Mouse (Mus musculus): ENCODE data around the gene Carmil3. TPM values are rescaled to one million over a fixed set of nuclear protein-coding genes. Genes with fewer than 3 reads are reported as not detected.

The Carmil3 gene
- total and polyA plus RNA-seq, 3 experiments: 1.9 to 6.0 (median 2.3) TPM

GRCm38 (mm10) chr14:55468301-55468741 lies 22.1 kb upstream of the Carmil3 start:
- no peaks in the 10 kb centered on the region for H3K9me3 ChIP-seq (replicated peaks; ENCODE audit: low read length)
- no peak overlapping the region for H3K4me2 ChIP-seq (ENCODE audit: insufficient read depth, low read depth, poor library complexity, severe bottlenecking)
- H3K27ac ChIP-seq (ENCODE audit: insufficient read depth, low read depth): no peak overlapping the region
- TF ChIP-seq RAD21 (IDR thresholded peaks at IDR 0.05; ENCODE audit: low read depth, low read length) (no peak), ZC3H11A (IDR thresholded peaks at IDR 0.05; ENCODE audit: low read depth, low read length) (no peak), ZKSCAN1 (IDR thresholded peaks at IDR 0.05; ENCODE audit: borderline replicate concordance, low read depth, low read length) (no peak), KAT2A (IDR thresholded peaks at IDR 0.05; ENCODE audit: insufficient replicate concordance, low read length) (no peak), POLR2A (IDR thresholded peaks at IDR 0.05; ENCODE audit: low read depth, low read length) (no peak), PAX5 (IDR thresholded peaks at IDR 0.05; ENCODE audit: low read length) (no peak), NRF1 (IDR thresholded peaks at IDR 0.05; ENCODE audit: low read depth, low read length) (no peak), BHLHE40 (IDR thresholded peaks at IDR 0.05; ENCODE audit: low read depth, low read length) (no peak), POLR2AphosphoS2 (IDR thresholded peaks at IDR 0.05; ENCODE audit: low read depth, low read length) (no peak), CTCF (conservative IDR thresholded peaks at IDR 0.05 in 1 of 2, IDR thresholded peaks at IDR 0.05 in 1 of 2; ENCODE audit: low read depth in 2 of 2, low read length in 2 of 2) (no peak), IRF4 (IDR thresholded peaks at IDR 0.05; ENCODE audit: low read depth, low read length) (no peak), MAZ (IDR thresholded peaks at IDR 0.05; ENCODE audit: low read depth, low read length) (no peak), ETS1 (conservative IDR thresholded peaks at IDR 0.05; ENCODE audit: low read depth, low read length) (no peak), ELF1 (IDR thresholded peaks at IDR 0.05; ENCODE audit: low read depth, low read length) (no peak), MAFK (IDR thresholded peaks at IDR 0.05; ENCODE audit: insufficient replicate concordance, low read length) (no peak), NELFE (IDR thresholded peaks at IDR 0.05; ENCODE audit: low read depth, low read length) (no peak), TCF12 (IDR thresholded peaks at IDR 0.05; ENCODE audit: low read depth, low read length) (no peak)
- H3K79me2 ChIP-seq (replicated peaks; ENCODE audit: control insufficient read depth, extremely low read depth, insufficient read depth, poor library complexity, severe bottlenecking): no peaks in the 10 kb centered on the region
- H3K9ac ChIP-seq (ENCODE audit: insufficient read depth, low read depth): no peak overlapping the region
- H3K4me3 ChIP-seq (replicated peaks in 1 of 3; ENCODE audit: low read depth in 2 of 3, low read length in 2 of 3, poor library complexity in 1 of 3): no peak overlapping the region
- no peak for DNase-seq (ENCODE audit: extremely low read depth)
- dilution Hi-C loops (cut with MboI; ENCODE audit: extremely low pct_ligation_motif_present, extremely low pct_unique_long_range_greater_than_20kb, low sequenced_read_pairs) (no loop called here), in situ Hi-C loops (cut with MboI; ENCODE audit: low pct_ligation_motif_present, low pct_unique_long_range_greater_than_20kb, low sequenced_read_pairs) (no loop called here)
- peaks cover 28% of the 10 kb centered on the region for H3K27me3 ChIP-seq (replicated peaks)
- H3K4me1 ChIP-seq (ENCODE audit: control insufficient read depth in 1 of 2, insufficient read depth in 2 of 2): peaks cover 0 to 13% of the 10 kb centered on the region in 2 experiments; a peak in 2 of 4 replicates
- no peaks in the 10 kb centered on the region for H3K36me3 ChIP-seq (replicated peaks in 1 of 2; ENCODE audit: control insufficient read depth in 1 of 2, insufficient read depth in 1 of 2, low read length in 1 of 2)

GRCm38 (mm10) chr14:55469041-55469440 lies 21.4 kb upstream of the Carmil3 start:
- in situ Hi-C loops (cut with MboI; ENCODE audit: low pct_ligation_motif_present, low pct_unique_long_range_greater_than_20kb, low sequenced_read_pairs) (no loop called here), dilution Hi-C loops (cut with MboI; ENCODE audit: extremely low pct_ligation_motif_present, extremely low pct_unique_long_range_greater_than_20kb, low sequenced_read_pairs) (no loop called here)
- Histone ChIP-seq H3K9me3 (replicated peaks; ENCODE audit: low read length) (no peaks in the 10 kb centered on the region), H3K27me3 (replicated peaks) (peaks cover 27% of the 10 kb centered on the region), H3K4me3 (replicated peaks in 1 of 3; ENCODE audit: low read depth in 2 of 3, low read length in 2 of 3, poor library complexity in 1 of 3) (no peak overlapping the region), H3K4me2 (ENCODE audit: insufficient read depth, low read depth, poor library complexity, severe bottlenecking) (no peak overlapping the region), H3K9ac (ENCODE audit: insufficient read depth, low read depth) (no peak overlapping the region), H3K36me3 (replicated peaks in 1 of 2; ENCODE audit: control insufficient read depth in 1 of 2, insufficient read depth in 1 of 2, low read length in 1 of 2) (no peaks in the 10 kb centered on the region), H3K27ac (ENCODE audit: insufficient read depth, low read depth) (no peak overlapping the region), H3K4me1 (ENCODE audit: control insufficient read depth in 1 of 2, insufficient read depth in 2 of 2) (peaks cover 0 to 13% of the 10 kb centered on the region in 2 experiments; a peak in 2 of 4 replicates), H3K79me2 (replicated peaks; ENCODE audit: control insufficient read depth, extremely low read depth, insufficient read depth, poor library complexity, severe bottlenecking) (no peaks in the 10 kb centered on the region)
- no peak for TF ChIP-seq TCF12 (IDR thresholded peaks at IDR 0.05; ENCODE audit: low read depth, low read length)
- TF ChIP-seq CHD2 (IDR thresholded peaks at IDR 0.05; ENCODE audit: low read length): no peak
- no peak for TF ChIP-seq MAX (IDR thresholded peaks at IDR 0.05; ENCODE audit: low read length)
- TF ChIP-seq ZKSCAN1 (IDR thresholded peaks at IDR 0.05; ENCODE audit: borderline replicate concordance, low read depth, low read length): no peak
- TF ChIP-seq BHLHE40 (IDR thresholded peaks at IDR 0.05; ENCODE audit: low read depth, low read length): no peak
- DNase-seq (ENCODE audit: extremely low read depth): no peak

All from CH12.LX (cell line).